Mouse (Mus musculus): ENCODE data around the gene Amd1.

Gene Amd1

DNA sequence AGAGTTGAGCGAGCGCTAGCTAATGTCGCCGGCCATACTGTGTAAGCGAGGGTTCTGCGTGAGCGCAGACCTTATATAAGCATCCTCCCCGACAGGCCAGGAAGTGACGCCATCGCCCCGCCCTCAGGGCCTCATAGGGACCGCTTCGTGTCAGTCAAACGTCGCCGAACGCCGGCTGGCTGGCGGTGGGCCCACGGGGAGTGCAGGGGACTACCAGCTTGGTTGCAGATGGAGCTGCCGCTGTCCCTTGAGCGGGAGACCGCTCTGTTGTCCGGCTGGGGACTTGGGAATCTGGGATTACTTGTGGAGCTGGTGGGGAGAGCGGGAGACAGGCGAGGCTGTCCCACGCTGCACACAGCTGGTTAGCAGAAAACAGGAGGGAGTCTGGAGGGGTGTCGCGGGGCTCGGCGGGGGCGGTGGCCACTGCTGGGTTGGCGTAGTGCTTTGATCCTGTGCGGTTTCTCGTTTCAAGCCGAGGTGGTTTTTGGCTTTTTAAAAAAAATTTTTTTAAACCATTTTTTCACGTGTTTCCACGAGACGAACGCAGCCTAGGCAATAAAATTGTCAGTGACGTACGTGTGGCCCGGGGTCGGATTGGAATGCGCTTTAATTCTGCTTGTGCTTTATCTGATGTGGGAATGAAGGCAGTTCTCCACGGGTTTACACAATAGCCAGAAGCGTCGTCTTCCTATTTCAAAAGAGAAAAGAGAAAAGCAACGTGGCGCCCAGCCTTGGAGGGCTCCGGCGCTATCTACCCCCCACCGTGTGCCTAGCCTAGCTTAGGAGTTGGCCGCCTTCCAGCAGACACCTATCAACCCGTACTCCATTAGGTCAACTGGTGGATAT is at the start of gene Amd1:
Gene Amd1 (minus strand): TSS at position 47 of the 846 bp plus-strand sequence.
- DNase-seq = peak; percentile 100

DNA sequence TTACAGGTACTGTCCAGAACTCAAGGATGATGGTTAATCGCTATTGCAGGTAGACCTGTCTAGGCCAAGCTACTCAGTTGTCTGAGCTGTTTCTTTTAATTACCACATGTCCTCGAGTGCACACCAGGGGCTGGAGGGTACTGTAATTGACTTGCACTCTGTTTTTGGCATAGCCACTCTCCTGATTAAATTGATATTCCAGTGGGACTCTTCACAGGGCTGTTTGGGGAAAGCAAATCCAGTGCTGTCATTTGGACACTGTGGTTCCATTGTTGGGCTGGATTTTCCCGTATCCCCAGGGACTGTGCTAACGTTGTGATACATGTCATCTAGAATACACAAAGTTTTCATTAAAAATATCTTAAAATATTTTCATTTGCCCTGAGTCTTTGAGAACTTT is 49.2 kb upstream of the Amd1 start:
- no peak for DNase-seq

DNA sequence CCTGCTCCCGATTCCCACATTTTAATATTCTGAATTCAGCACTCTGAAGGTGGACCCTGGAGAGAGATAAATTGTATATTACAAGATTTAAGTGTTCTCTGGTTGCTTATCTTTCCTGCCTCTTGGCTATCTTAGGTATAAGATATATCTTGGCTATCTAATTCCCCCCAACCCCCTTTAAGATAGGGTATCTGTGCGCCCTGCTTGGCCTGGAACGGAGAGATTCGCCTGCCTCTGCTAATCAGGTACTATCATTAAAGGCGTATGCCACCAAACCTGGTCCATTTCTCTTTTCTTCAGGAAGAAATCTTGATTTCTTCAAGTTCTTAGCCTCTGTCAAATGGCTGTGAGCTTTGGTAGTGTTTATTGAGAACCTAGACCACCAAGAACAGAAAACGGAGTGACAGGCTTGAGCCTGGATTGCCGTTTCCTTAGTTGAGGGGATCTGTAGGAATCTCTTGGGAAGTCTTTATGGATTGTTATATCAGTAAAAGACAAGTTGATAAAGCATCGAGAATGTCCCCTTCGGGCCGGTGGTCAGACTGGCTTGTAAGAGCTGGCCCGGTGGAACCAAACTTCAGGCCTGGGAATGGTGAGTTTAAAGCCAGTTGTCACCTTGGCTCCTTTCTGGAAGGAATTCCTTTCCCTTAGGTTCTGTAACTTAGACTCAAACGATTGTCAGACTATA is 48.4 kb upstream of the Amd1 start:
- no peak for DNase-seq

DNA sequence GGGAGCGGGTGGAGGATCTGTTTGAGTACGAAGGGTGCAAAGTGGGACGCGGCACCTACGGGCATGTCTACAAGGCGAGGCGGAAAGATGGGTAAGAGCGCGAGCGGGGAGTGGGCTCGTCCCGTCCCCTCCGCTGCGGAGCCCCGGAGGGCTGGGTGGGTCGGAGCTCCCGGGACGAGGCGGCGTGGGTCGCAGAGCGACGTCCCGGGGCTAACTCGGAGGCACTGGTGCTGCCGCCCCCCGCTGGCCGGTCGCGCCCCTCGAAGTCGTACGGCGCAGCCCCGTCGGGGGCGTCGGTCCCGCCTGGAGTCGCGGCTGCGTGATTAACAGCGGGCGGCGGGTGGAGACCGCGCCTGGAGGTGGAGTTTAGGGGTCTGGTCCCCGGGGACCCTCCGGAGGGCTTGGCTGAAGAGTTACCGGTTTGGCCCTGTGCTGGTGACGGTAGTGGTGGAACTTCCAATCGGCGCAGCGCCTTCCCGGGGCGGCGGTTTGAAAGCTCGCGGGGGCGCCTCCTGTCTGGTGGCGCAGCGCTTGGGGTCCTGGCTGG is 47.7 kb upstream of the Amd1 start:
- no peak for DNase-seq

DNA sequence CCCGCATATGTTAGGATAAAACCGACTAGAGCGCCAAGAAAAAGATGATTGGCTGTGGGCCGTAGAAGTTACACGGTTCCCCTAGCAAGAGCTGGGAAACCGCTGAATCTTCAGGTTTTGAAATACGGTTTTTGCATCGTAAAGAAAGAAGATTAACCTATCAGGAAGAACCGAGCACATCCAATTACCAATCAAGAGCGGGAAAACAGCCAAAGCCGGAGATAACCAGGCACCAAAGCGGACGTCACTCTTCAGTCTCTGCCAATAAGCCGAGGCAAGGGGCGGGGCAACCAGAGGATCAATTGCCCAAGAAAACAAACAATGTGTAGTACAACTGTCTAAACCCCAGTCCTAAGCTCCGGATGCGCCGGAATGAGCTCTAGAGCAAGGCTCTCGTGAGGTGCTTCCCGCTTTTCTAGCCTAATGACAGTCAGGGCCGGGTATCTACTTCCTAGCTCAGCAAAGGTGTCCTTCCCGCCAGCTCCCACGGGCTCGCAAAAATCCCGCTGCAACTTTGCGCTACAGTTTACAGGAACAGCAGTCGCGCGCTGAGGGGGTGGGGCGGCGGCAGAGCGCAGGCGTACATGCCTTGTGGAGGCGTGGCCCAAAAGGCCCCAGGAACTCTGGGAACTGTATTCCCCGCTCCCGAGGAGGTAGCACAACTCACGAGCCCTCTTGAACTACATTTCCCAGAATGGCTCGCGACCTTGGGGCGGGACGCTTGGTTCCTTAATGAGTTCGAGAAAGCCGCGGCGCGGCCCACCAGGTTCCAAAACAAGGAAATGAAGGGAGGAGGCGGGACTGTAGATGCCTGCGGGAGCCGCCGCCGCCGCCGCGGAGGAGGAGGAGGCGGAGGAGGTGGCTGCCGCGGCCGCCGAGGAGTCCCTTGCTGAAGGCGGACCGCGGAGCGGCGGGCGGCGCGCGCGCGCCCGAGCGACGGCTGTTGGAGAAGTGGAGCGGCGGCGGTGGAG is 46.9 kb upstream of the Amd1 start:
- peak; percentile 99 for DNase-seq

DNA sequence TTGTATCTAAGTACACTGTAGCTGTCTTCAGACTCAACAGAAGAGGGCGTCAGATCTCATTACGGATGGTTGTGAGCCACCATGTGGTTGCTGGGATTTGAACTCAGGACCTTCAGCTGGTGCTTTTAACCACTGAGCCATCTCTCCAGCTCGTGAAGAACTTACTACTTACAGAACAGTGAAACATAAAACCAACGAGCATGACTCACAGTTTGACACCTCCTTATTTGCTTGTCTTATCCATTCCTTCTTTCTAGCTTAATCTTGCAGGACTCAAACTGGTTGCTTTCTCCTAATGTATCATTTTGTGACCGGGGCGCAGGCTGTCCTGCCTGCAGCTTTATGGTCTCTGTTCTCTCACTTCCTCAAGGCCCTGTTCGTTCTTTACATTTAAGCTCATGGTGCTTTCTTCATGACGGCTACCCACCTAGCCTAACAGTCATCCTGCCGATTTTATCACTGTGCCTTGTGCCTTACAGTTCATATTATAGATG is 45.5 kb upstream of the Amd1 start:
- DNase-seq = no peak

DNA sequence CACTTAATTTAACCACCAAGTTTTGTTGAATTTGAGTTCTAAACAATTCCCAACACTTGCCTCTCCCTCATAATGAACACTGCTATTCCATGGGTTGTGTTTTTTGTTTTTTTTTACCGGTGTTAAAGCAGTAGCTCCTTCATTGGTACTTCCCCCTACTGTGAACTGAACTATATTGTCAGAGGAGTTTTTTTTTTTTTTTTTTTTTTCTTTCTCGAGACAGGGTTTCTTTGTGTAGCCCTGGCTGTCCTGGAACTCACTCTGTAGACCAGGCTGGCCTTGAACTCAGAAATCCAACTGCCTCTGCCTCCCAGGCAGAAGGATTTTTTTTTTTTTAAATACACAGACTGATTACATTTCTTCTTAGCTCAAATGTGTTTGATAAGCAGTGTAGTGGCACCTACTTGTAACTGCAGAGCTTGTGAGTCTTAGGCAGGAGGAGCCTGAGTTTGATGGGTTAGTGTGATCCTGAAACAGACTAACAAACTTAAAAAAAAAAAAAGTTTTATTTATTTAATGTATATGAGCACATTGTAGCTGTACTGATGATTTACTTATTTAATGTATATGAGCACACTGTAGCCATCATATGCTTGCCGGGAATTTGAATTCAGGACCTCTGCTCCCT is 44.9 kb upstream of the Amd1 start:
- DNase-seq = no peak

DNA sequence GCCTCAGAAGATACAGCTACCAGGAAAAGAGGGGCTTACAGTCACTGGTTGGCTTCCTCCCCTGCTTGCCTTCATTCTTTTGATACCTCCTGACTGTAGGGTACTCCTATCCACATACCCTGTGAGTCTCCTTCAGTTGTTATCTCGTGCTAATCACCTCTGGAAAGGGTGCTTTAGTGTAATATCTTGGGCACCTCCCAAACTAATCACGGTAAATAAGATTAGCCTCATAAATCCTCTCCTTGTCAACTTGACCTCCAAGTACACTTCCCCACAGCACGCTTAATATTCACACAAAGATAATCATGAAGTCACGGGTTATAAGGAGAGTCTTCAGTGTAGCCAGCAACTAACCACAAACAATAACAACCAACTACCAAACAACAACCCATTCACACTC is 40.0 kb upstream of the Amd1 start:
- no peak for DNase-seq

DNA sequence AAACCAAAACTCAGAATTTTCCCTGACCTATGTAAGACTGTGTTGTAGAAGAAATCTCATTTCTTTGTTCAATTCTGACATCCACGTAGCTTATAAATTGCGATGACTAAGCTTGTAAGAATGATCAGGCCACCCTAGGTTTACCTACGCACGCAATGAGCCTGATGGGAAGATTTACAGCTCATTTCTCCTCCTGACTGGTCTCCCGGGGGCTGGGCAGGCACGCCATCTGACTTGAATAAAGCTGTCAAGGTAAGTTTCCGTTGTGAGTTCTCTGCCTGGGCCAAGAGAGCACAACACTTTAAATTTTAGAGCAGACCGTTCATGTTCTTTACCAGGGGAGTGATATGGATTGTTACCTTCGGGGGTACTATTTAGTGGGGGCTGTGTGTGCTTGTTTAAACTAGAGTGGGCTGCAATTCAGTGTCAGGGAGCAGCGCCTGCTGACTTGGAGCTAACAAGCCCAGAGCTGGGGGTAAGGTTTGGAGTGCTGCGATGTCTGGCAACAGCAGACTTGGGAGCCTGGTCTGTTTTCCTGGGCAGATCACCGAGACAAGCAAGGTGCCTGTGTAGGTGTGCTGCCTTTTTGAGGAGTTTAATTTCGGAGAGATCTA is 37.5 kb upstream of the Amd1 start, which contains the start of gene Cdk19:
Gene Cdk19 (plus strand): TSS at position 214 of the 614 bp plus-strand sequence.
- no peak for DNase-seq

DNA sequence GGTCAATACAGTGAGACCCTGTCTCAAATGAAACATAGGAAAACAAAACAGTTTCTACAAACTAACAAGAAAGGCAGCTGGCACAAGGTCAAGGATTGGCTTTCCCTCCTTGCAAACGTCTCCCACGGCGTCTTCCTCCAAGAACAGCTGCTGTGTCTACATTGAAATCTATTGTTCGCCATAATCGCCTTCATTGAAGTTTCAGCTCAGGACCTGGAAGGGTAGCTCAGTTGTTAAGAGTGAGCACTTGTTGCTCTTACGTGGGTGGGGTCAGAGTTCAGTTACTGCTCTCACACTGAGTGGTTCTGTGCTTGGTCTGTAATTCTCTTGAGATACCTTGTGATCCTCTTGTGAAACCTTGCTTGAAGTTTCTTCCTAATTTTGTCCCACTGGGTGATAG is 30.9 kb upstream of the Amd1 start:
- no peak for DNase-seq

DNA sequence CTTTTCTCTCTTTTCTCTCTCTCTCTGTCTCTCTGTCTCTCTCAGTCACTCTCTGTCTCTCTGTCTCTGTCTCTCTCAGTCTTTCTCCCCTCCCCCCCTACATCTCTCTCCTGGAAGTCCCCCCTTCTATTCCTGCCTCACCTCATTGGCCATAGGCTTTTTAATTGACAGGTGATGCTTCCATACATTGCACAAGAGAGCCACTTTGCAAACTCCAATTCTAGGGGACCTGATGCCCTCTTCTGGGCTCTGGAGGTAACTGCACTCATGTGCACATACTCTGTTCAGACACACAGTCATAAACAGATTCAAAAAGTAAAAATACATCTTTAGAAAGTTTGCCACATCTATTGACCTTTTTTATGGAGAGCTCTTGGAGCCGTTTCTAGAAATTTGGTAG is 28.3 kb upstream of the Amd1 start:
- no peak for DNase-seq

DNA sequence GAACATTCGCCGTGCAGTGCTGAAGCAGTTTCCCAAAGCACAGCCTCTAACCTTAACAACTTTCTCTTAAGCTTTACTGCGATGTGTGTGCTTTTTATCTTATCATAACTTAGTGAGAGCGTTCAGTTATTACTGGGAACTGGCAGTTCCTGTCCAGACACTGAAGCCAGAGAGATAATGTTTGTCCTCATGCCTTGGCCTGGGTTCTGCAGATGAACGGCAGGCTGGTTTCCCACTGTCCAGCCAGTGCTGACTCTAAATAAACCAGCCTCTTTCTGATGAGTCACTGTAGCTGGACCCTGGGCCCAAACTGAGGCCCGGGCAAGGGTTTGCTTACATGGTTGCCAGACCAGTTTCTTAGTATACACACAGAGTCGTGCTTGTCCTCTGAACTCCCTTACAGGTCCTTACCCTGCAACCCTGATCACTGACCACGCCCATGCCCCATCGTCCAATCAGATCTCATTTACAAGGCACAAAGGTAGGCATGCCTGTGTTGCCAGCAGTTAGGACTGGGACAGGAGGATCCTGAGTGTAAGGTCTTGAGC is 26.1 kb upstream of the Amd1 start:
- DNase-seq = no peak

DNA sequence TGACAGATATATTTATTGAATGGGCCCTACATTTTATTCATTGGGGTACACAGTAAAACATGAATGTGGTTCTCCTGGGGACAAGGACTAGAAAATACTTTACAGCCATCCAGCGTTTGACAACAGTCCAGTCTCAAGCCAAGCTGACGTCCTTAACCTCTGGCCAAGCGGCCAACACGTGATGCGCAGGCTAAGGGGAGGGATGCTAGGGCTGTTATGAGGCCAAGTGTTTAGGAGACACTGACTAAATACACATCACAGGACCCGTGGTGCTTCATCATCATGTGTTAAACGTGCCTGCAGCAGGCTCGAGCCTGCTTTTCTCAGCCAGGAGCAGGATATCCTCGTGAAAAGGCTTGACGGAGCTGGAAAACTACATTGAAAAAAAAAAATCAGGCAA is 18.3 kb upstream of the Amd1 start:
- no peak for DNase-seq

DNA sequence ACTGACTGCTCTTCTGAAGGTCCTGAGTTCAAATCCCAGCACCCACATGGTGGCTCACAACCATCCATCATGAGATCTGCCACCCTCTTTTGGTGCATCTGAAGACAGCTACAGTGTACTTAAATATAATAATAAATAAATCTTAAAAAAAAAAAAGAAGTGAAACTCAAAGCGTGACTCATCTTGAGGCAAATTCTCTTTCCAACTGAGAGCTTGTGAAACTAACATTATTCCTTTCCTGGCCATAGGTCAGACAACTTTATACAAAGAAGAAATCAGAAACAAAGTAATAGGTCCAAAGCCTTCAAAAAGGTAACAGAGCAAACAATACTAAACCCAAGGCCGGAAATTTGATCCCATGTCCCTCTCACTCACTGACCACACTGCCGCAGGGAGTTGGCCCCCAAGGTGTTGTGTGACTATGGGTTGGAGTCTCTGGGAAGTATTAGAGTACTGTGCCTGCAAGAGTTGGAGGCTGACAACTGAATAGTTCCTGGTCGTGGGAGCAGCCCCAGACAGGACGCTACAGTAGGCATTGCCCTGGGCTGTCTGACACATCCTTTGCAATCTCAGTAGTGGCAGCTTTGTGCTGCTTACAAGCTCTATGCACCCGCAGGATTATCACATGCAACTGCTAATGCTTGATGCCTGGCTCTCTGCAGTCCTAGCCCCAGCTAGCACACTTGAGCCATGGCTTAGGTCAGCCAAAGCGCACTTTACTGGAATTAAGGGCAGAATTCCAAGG is 15.0 kb upstream of the Amd1 start:
- no peak for DNase-seq

DNA sequence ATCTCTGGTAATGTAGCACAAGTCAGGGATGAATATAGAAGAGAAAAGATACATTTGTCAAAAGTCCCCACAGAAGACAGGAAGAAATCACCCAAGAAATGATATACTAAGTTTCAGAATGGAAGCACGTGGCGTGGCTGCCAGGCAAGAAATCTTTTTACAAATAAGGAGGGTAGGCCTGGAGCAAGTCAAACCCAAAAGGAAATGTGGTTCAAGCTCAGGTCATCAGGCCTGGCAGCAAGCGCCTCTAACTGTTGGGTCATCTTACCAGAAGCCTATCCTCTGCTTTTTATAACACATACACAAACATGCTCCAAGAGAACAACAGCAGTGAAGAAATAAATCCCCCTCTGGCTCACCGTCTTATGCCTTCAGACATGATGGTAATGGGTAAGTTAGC is 10.8 kb upstream of the Amd1 start:
- no peak for DNase-seq

DNA sequence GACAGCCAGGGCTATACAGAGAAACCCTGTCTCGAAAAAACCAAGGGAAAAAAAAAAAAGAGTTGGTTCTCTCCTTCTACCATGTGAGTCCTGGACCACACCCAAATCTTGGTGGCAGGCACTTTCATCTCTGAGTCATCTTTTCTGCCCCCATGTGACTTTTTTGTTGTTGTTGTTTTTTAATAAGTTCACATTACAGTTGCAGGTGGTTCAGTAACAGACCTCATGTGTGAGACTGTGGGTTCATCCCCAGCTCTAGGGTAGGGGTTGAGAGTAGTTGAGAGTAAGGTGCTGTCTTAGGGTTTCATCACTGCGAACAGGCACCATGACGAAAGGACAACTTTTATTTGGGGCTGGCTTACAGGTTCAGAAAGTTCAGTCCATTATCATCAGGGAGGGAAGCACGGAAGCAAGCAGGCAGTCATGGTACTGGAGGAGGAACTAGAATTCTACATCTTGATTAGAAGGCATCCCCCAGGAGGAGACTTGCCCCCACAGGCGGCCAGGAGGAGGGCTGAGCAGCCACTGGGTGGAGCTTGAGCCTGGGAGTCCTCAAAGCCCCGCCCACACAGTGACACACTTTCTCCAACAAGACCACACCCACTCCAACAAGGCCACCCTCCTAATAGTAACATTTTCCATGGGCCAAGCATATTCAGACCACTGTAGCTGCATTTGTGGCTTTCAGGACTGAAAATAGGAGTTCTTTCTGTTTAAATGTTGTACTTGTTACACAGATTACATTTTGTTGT is 8.1 kb upstream of the Amd1 start:
- no peak for DNase-seq

DNA sequence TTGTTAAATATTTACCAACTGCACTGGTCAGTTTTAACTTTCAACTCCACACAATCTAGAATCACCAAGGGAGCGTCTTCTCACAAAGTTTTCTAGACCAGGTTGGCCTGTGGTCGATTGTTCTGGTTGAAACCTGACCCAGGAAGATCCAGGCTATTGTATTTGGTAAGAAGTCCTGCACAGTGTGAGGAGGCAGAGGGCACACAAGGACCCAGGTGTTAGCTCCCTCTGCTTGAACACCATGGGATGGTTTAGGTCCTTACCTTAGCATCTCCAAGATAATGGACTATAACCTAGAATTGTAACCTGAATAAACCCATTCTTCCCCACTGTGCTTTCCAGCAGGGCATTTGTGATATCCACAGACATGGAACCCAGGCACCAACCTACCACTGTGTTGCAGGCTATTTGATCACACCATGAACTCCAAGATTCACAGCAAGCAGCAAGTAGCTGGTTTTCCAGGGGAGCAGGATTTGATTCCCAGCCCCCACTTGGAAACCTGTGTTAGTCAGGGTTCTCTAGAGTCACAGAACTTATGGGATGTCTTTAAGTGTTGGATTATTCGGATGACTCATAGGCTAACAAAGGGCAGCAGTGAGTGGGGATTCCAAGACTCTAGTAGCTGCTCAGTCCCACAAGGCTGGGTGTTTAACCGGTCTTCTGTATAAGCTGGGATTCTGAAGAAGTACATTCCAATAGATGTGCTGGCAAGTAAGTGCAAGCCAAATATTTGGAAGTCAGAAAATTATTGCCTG is 6.0 kb upstream of the Amd1 start:
- DNase-seq = no peak

DNA sequence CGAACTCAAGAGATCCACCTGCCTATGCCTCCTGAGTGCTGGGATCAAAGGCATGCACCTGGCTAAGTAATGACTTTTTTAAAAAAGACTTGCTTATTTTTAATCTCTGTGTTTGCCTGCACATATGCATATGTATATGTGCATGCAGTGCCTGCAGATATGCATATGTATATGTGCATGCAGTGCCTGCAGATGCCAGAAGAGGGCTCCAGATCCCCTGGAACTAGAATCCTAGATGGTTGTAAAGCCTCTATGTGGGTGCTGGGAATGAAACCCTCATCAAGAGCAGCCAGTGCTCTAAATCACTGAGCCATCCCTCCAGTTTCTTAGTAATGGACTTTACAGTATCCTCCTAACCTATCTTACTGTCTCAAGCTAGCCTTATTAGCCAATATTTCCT is 4.0 kb upstream of the Amd1 start:
- DNase-seq = no peak
